Mouse (Mus musculus) erythroblast, embryonic 14.5 days (primary cell): ENCODE measurements around the gene Itgb1bp1.

ENCODE experiments used
- GATA1 ChIP-seq: IDR thresholded peaks from 2 replicates; pipeline ENCODE4 v1.6.1; 2012; ENCODE audit warnings: low read length, inconsistent platforms, mixed read lengths
- TAL1 ChIP-seq: IDR thresholded peaks from 3 replicates; pipeline ENCODE4 v1.6.1; 2012; ENCODE audit warnings: low read length, inconsistent platforms, mixed read lengths

DNA sequence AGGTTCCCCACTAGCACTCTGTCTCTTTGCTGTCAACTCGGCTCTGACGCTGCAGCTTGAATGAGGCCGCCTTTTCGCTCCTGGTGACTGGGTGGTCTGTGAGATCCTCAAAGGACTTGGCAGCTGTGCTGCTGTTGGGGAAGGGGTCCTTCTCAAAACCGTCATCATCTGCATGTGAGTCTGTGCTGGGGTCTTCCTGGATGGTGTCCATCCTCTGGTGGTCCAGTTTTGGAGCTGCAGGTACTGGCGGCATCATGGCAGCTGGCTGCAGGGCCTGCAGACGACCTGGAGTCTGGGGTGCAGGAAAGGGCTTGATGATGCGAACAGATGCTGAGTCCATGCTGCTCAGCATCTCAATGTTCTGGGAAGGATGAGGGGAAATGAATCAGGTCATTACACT is 39.2 kb upstream of the Itgb1bp1 start:
- TF ChIP-seq GATA1 (no peak), TAL1 (no peak)
